Mouse (Mus musculus) stomach, postnatal 0 days (tissue): Measurements from ENCODE around the gene Gm20695.

Experiments
- CTCF ChIP-seq: IDR thresholded peaks from 2 replicates; pipeline ENCODE4 v1.5.1; 2016; ENCODE audit warnings: antibody characterized with exemption, low read depth, mild to moderate bottlenecking, moderate library complexity
- EP300 ChIP-seq: optimal IDR thresholded peaks from 2 replicates; pipeline ENCODE3; 2016; ENCODE audit warnings: antibody characterized with exemption

DNA sequence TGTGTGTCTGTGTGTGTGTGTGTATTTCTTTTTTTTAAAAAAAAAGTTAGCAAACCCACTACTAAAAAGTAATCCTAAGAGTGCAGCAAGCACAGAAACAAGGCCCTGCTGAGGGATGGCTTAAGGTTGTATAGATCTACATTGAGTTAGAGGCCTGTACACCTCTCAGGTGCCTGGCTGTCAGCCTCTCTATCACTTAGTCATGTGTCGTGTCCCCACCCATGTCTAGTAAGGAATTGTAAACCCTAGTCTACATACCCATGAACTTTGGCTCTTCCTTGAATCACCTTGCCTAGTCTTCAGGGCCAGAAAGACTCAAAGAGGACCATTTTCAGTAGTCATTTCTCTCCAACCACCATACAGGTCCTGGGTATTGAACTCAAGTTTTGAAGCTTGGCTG is 12.1 kb downstream of the Gm20695 start:
- TF ChIP-seq EP300 (no peak), CTCF (no peak)
